Mouse (Mus musculus): ENCODE measurements around the gene Pes1. TPM values are rescaled to one million over a fixed set of nuclear protein-coding genes. Genes with fewer than 3 reads are reported as not detected.

Gene Pes1
- total and polyA plus RNA-seq, 2 experiments from 2014 or later: 50.0 to 55.8 TPM

GRCm38 (mm10) chr11:3978421-3978820 is 14.6 kb downstream of the Pes1 start:
- ATAC-seq (no peak), DNase-seq (no peak)
- Histone ChIP-seq H3K4me3 (ENCODE audit: low read depth, low read length) (no peak overlapping the region), H3K9ac (no peak overlapping the region), H3K4me1 (ENCODE audit: insufficient read depth) (no peaks in the 10 kb centered on the region), H3K27ac (ENCODE audit: low read depth, low read length) (no peak overlapping the region), H3K9me3 (ENCODE audit: low read length) (no peaks in the 10 kb centered on the region), H3K27me3 (ENCODE audit: insufficient read depth, low read length) (no peaks in the 10 kb centered on the region), H3K4me2 (ENCODE audit: low read depth) (no peak overlapping the region), H3K36me3 (ENCODE audit: insufficient read depth) (peaks cover 73% of the 10 kb centered on the region)
- 91% methylated on average over 5 of the region's 5 CpGs for WGBS
- no peak for TF ChIP-seq CTCF (IDR thresholded peaks at IDR 0.05; ENCODE audit: low read depth)

- Histone ChIP-seq H3K4me2 (ENCODE audit: low read depth) (no peak overlapping the region), H3K36me3 (ENCODE audit: insufficient read depth) (peaks cover 42% of the 10 kb centered on the region), H3K4me1 (ENCODE audit: insufficient read depth) (no peaks in the 10 kb centered on the region), H3K4me3 (ENCODE audit: low read depth, low read length) (no peak overlapping the region), H3K27me3 (ENCODE audit: insufficient read depth, low read length) (peaks cover 5% of the 10 kb centered on the region; the same call in 1 of the 2 replicates), H3K27ac (ENCODE audit: low read depth, low read length) (no peak overlapping the region), H3K9ac (no peak overlapping the region), H3K9me3 (ENCODE audit: low read length) (no peaks in the 10 kb centered on the region)
- ATAC-seq (no peak), DNase-seq (no peak)
- 84% methylated on average over 6 of the region's 6 CpGs for WGBS
- no peak for TF ChIP-seq CTCF (IDR thresholded peaks at IDR 0.05; ENCODE audit: low read depth)
Observed at GRCm38 (mm10) chr11:3981536-3981935, 17.8 kb downstream of the Pes1 start.

GRCm38 (mm10) chr11:3982275-3983209 is 18.8 kb downstream of the Pes1 start:
- H3K4me3 ChIP-seq (ENCODE audit: low read depth, low read length): no peak overlapping the region
- H3K4me2 ChIP-seq (ENCODE audit: low read depth): peak overlapping the region; percentile 61
- no peak overlapping the region for H3K9ac ChIP-seq
- no peaks in the 10 kb centered on the region for H3K9me3 ChIP-seq (ENCODE audit: low read length)
- no peaks in the 10 kb centered on the region for H3K4me1 ChIP-seq (ENCODE audit: insufficient read depth)
- ATAC-seq (0 out of 2 replicates have a peak, but pooled peaks have one; percentile 3), DNase-seq (no peak)
- TF ChIP-seq CTCF (IDR thresholded peaks at IDR 0.05; ENCODE audit: low read depth): no peak
- WGBS: 70% methylated on average over 7 of the region's 7 CpGs
- H3K27me3 ChIP-seq (ENCODE audit: insufficient read depth, low read length): peaks cover 5% of the 10 kb centered on the region; the same call in 1 of the 2 replicates
- H3K36me3 ChIP-seq (ENCODE audit: insufficient read depth): peaks cover 32% of the 10 kb centered on the region
- H3K27ac ChIP-seq (ENCODE audit: low read depth, low read length): peak overlapping the region; percentile 10; the same call in 1 of the 2 replicates

GRCm38 (mm10) chr11:3983291-3983862 is 19.6 kb downstream of the Pes1 start, which contains the start of gene Gal3st1:
Gene Gal3st1 (plus strand): TSS chr11:3983636.
- Histone ChIP-seq H3K9ac (peak within 1 kb of the TSS; percentile 49), H3K27ac (ENCODE audit: low read depth, low read length) (peak within 1 kb of the TSS; percentile 10; the same call in 1 of the 2 replicates), H3K4me2 (ENCODE audit: low read depth) (peak within 1 kb of the TSS; percentile 61), H3K27me3 (ENCODE audit: insufficient read depth, low read length) (peaks cover 5% of the 10 kb centered on the region; the same call in 1 of the 2 replicates), H3K4me1 (ENCODE audit: insufficient read depth) (no peaks in the 10 kb centered on the region), H3K36me3 (ENCODE audit: insufficient read depth) (peaks cover 23% of the 10 kb centered on the region), H3K9me3 (ENCODE audit: low read length) (no peaks in the 10 kb centered on the region), H3K4me3 (ENCODE audit: low read depth, low read length) (peak within 1 kb of the TSS; percentile 35)
- TF ChIP-seq CTCF (IDR thresholded peaks at IDR 0.05; ENCODE audit: low read depth): no peak
- ATAC-seq: peak; percentile 80
- 2% methylated on average over 30 of the region's 37 CpGs for WGBS
- DNase-seq: peak; percentile 32

- no peak for TF ChIP-seq CTCF (IDR thresholded peaks at IDR 0.05; ENCODE audit: low read depth)
- Histone ChIP-seq H3K9ac (peak overlapping the region; percentile 49), H3K9me3 (ENCODE audit: low read length) (no peaks in the 10 kb centered on the region), H3K27me3 (ENCODE audit: insufficient read depth, low read length) (peaks cover 5% of the 10 kb centered on the region; the same call in 1 of the 2 replicates), H3K4me1 (ENCODE audit: insufficient read depth) (no peaks in the 10 kb centered on the region), H3K27ac (ENCODE audit: low read depth, low read length) (no peak overlapping the region), H3K36me3 (ENCODE audit: insufficient read depth) (peaks cover 16% of the 10 kb centered on the region), H3K4me3 (ENCODE audit: low read depth, low read length) (peak overlapping the region; percentile 35), H3K4me2 (ENCODE audit: low read depth) (peak overlapping the region; percentile 61)
- DNase-seq (no peak), ATAC-seq (peak; percentile 52)
- WGBS: 11% methylated on average over 15 of the region's 15 CpGs
Observed at GRCm38 (mm10) chr11:3983863-3984745, 20.3 kb downstream of the Pes1 start.

- no peak for DNase-seq
- Histone ChIP-seq H3K9ac (no peak overlapping the region), H3K36me3 (ENCODE audit: insufficient read depth) (no peaks in the 10 kb centered on the region), H3K9me3 (ENCODE audit: low read length) (no peaks in the 10 kb centered on the region), H3K27me3 (ENCODE audit: insufficient read depth, low read length) (0 out of 2 replicates have a peak, but pooled peaks cover 2% of the 10 kb centered on the region), H3K27ac (ENCODE audit: low read depth, low read length) (no peak overlapping the region), H3K4me2 (ENCODE audit: low read depth) (no peak overlapping the region), H3K4me1 (ENCODE audit: insufficient read depth) (no peaks in the 10 kb centered on the region), H3K4me3 (ENCODE audit: low read depth, low read length) (no peak overlapping the region)
- WGBS: 51% methylated on average over 3 of the region's 3 CpGs
- no peak for ATAC-seq
- TF ChIP-seq CTCF (IDR thresholded peaks at IDR 0.05; ENCODE audit: low read depth): no peak
Observed at GRCm38 (mm10) chr11:3989748-3990147, 26.0 kb downstream of the Pes1 start.

Measured in forebrain, postnatal 0 days (tissue).